Mouse (Mus musculus): ENCODE measurements around the gene Orai3.

GRCm38 (mm10) chr7:127773664-127774384, 4.2 kb downstream of the Orai3 start:
- TF ChIP-seq CTCF (IDR thresholded peaks at IDR 0.05; ENCODE audit: extremely low read depth, insufficient read depth, insufficient read length, insufficient replicate concordance) (peak; percentile 88), POLR2A (IDR thresholded peaks at IDR 0.05; ENCODE audit: low read depth, low read length) (no peak)
